Mouse (Mus musculus) myocyte (in vitro differentiated cells): ENCODE measurements around the gene Gm47969. TPM values are rescaled to one million over a fixed set of nuclear protein-coding genes. Genes with fewer than 3 reads are reported as not detected.

Experiments
- H3K27me3 ChIP-seq: one replicate; pipeline ENCODE4 v1.6.1; 2011; ENCODE audit not compliant: control insufficient read depth, insufficient read depth, insufficient read length
- H3K36me3 ChIP-seq: one replicate; pipeline ENCODE4 v1.6.1; 2011; ENCODE audit not compliant: control insufficient read depth, insufficient read depth
- H3K4me2 ChIP-seq: one replicate; pipeline ENCODE4 v1.6.1; 2011; ENCODE audit warnings: low read depth, control low read depth
- H3K4me3 ChIP-seq: one replicate; pipeline ENCODE4 v1.5.1; 2011; ENCODE audit warnings: mild to moderate bottlenecking, control low read depth, moderate library complexity
- H3K79me2 ChIP-seq: one replicate; pipeline ENCODE4 v1.6.1; 2011; ENCODE audit not compliant: control insufficient read depth, insufficient read depth
- H3ac ChIP-seq: one replicate; pipeline ENCODE4 v1.6.1; 2011; ENCODE audit not compliant: control insufficient read depth, insufficient read length
- CEBPB ChIP-seq: IDR thresholded peaks from 2 replicates; pipeline ENCODE4 v1.6.1; 2011; ENCODE audit warnings: mild to moderate bottlenecking, moderate library complexity; ENCODE audit not compliant: poor library complexity, insufficient read depth, severe bottlenecking
- E2F4 ChIP-seq: IDR thresholded peaks from one replicate; pipeline ENCODE4 v1.6.1; 2011; ENCODE audit warnings: mild to moderate bottlenecking, control low read depth, moderate library complexity; ENCODE audit not compliant: insufficient read depth
- MAX ChIP-seq: IDR thresholded peaks from one replicate; pipeline ENCODE4 v1.6.1; 2011; ENCODE audit warnings: low read depth, mild to moderate bottlenecking, control low read depth
- MYOD1 ChIP-seq, 3 experiments: IDR thresholded peaks; one replicate each; pipeline ENCODE4 v1.6.1; 2011; ENCODE audit warnings: control low read depth in 2 of 3, low read depth in 2 of 3, mild to moderate bottlenecking in 2 of 3, moderate library complexity in 1 of 3; ENCODE audit not compliant: insufficient read length in 2 of 3, control insufficient read depth in 1 of 3
- MYOG ChIP-seq, 3 experiments: IDR thresholded peaks; one replicate each; pipeline ENCODE4 v1.6.1; 2011; ENCODE audit warnings: control low read depth in 2 of 3, low read depth in 2 of 3, mild to moderate bottlenecking in 2 of 3; ENCODE audit not compliant: insufficient read length in 2 of 3, control insufficient read depth in 1 of 3, insufficient read depth in 1 of 3
- POLR2A ChIP-seq: IDR thresholded peaks from one replicate; pipeline ENCODE4 v1.6.1; 2011; ENCODE audit warnings: low read depth, mild to moderate bottlenecking, control low read depth, moderate library complexity; ENCODE audit not compliant: insufficient read length
- POLR2AphosphoS2 ChIP-seq: IDR thresholded peaks from one replicate; pipeline ENCODE4 v1.6.1; 2011; ENCODE audit warnings: low read depth, control low read depth; ENCODE audit not compliant: insufficient read length
- REST ChIP-seq: IDR thresholded peaks from one replicate; pipeline ENCODE4 v1.6.1; 2011; ENCODE audit warnings: mild to moderate bottlenecking, control low read depth, moderate library complexity; ENCODE audit not compliant: insufficient read depth, insufficient read length
- SRF ChIP-seq: IDR thresholded peaks from one replicate; pipeline ENCODE4 v1.6.1; 2011; ENCODE audit warnings: low read depth; ENCODE audit not compliant: control insufficient read depth, insufficient read length
- TCF12 ChIP-seq: IDR thresholded peaks from one replicate; pipeline ENCODE4 v1.6.1; 2011; ENCODE audit warnings: mild to moderate bottlenecking, control low read depth; ENCODE audit not compliant: poor library complexity, insufficient read depth, severe bottlenecking
- TCF3 ChIP-seq: IDR thresholded peaks from one replicate; pipeline ENCODE4 v1.6.1; 2011; ENCODE audit warnings: low read depth, control low read depth; ENCODE audit not compliant: insufficient read length
- USF1 ChIP-seq: IDR thresholded peaks from one replicate; pipeline ENCODE4 v1.6.1; 2011; ENCODE audit warnings: low read depth, mild to moderate bottlenecking, control low read depth, moderate library complexity
- polyA plus RNA-seq: library from polyadenylated mRNA; unstranded; fragments of >200 nt; fragmentation: generic; extraction: Trizol; gene quantifications from one replicate; pipeline ENCODE4 v1.2.1, GENCODE M21; 2012; ENCODE audit warnings: missing spikeins

The Gm47969 gene
- polyA plus RNA-seq, 1 experiment = not detected

DNA sequence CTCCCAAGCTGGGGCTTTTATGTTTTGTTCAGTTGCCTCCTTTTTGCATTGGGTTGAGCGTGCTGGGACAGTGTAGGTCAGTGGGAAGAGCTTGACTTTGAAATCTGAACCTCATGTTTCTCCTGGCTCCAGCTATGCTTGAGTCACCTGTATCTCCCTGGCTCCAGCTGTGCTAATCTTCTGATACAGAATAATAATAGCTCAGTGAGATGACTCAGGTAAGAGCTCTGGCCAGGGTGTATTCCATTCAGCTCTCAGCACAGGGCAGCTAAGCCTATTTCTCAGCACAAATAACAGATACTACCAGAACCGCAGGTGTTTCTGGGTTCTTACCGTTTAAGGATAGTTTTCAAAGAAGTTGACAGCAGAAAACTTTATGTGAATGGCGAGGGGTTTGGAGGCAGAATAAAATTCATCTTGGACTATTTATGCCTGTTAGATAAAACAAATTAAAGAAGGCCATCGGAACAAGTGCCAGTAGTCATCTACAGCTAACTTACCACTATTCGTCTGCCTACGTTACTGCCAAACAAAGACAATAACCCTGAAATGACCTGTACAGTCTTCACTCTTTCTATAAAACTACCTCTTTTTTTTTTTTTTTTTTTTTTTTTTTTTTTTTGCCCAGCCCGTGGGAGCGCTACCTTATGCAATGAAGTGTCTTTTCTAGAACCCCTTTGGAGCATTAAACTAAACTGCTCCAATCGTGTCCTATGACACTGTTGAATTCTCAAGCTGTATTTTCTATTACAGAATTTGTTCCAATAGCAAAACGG, 7.7 kb upstream of the Gm47969 start:
- H3ac ChIP-seq = no peak overlapping the region
- no peaks in the 10 kb centered on the region for H3K79me2 ChIP-seq
- no peak overlapping the region for H3K4me3 ChIP-seq
- H3K36me3 ChIP-seq = no peaks in the 10 kb centered on the region
- no peak for TF ChIP-seq CEBPB
- H3K27me3 ChIP-seq = peaks cover 6% of the 10 kb centered on the region
- no peak overlapping the region for H3K4me2 ChIP-seq

DNA sequence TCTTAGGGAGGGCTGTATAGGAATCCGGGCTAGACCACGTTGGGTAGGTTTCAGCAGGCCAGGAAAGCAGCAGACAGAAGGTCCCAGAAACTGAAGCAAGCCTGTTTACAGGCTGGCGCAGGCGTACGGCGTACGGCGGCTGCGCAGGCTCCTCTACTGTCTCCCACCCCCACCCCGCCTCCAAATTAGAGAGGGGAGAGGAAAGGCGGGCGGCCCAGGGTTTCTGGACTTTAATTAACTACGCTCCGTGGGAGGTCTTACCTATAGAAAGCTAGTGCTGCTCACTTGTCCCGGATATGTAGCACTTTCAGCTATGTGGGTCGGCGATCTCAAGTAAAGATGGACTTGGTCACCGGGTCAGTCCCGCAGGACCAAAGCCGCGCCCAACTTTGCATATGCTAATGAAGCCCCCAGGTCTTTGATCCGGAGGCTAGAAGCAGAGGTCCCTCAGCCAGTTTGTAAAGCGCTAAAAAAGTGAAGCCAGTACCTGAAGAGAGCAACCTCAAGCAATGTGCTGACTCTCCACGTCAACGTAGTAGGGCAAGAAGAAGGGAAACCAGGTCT, 6.5 kb upstream of the Gm47969 start, which contains the start of gene Slc19a3:
TSS of gene Slc19a3 (minus strand) at position 340 of the 564 bp plus-strand sequence.
- Histone ChIP-seq H3ac (no peak within 1 kb of the TSS), H3K4me2 (peak within 1 kb of the TSS; percentile 7), H3K79me2 (no peaks in the 10 kb centered on the region), H3K27me3 (peaks cover 10% of the 10 kb centered on the region), H3K4me3 (no peak within 1 kb of the TSS), H3K36me3 (no peaks in the 10 kb centered on the region)
- no peak for TF ChIP-seq MAX
- TF ChIP-seq SRF = no peak
- no peak for TF ChIP-seq CEBPB
- TF ChIP-seq TCF3 = no peak
- no peak for TF ChIP-seq MYOG (IDR thresholded peaks at IDR 0.05; ENCODE audit: control insufficient read depth in 1 of 3, insufficient read depth in 1 of 3, insufficient read length in 2 of 3, low read depth in 2 of 3)
- TF ChIP-seq MYOD1 (IDR thresholded peaks at IDR 0.05; ENCODE audit: control insufficient read depth in 1 of 3, insufficient read length in 2 of 3, low read depth in 2 of 3) = no peak
- TF ChIP-seq E2F4 = no peak
- TF ChIP-seq POLR2A = no peak
- TF ChIP-seq REST = no peak
- TF ChIP-seq USF1 = no peak
- TF ChIP-seq POLR2AphosphoS2 = no peak
- no peak for TF ChIP-seq TCF12

DNA sequence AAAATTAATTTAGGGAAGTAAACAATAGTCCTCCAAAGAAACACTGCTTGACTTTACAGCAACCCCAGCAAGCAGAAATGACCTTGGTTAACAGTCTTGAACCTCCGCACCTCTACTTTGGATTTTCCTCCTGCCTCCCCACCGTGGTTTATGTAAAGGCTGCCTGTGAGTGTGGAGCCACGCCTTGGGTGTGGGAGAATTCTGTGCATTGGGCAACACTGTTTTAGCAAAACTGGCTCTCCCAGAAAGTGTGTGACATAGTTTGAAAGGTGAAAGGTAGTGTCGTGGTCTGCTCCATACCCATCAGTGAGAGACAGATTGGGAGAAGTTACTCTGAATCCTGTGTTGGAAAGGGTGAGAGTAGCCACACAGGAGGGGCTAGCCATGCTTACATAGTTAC, 5.7 kb upstream of the Gm47969 start:
- Histone ChIP-seq H3ac (no peak overlapping the region), H3K79me2 (no peaks in the 10 kb centered on the region), H3K36me3 (no peaks in the 10 kb centered on the region), H3K4me2 (no peak overlapping the region), H3K27me3 (peaks cover 10% of the 10 kb centered on the region), H3K4me3 (no peak overlapping the region)
- no peak for TF ChIP-seq TCF3
- TF ChIP-seq POLR2AphosphoS2 = no peak
- no peak for TF ChIP-seq MYOG (IDR thresholded peaks at IDR 0.05; ENCODE audit: control insufficient read depth in 1 of 3, insufficient read depth in 1 of 3, insufficient read length in 2 of 3, low read depth in 2 of 3)
- no peak for TF ChIP-seq MAX
- TF ChIP-seq POLR2A = no peak
- TF ChIP-seq TCF12 = no peak
- TF ChIP-seq SRF = no peak
- TF ChIP-seq USF1 = no peak
- TF ChIP-seq MYOD1 (IDR thresholded peaks at IDR 0.05; ENCODE audit: control insufficient read depth in 1 of 3, insufficient read length in 2 of 3, low read depth in 2 of 3) = no peak
- TF ChIP-seq E2F4 = no peak
- no peak for TF ChIP-seq REST
- no peak for TF ChIP-seq CEBPB

DNA sequence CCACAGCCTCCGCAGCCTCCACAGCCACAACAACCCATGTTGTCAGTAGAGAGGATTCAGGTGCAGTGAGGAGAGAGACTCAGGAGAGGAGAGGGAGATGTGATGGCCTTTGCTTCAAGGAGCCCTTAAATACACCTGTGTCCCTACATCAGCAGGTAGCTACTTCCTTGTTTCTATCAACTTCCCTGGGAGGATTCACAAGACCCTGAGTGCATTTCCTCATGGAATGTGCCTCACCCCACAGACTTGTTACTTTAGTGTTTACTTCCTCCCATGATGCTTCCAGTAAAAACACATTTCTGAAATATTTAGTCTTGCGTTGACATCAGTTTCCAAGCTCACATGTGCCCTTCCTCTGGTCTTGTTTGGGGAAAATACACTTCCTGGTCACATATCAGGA, 2.4 kb upstream of the Gm47969 start, which contains the start of gene Krtap28-10:
TSS of gene Krtap28-10 (minus strand) at position 101 of the 400 bp plus-strand sequence.
- Histone ChIP-seq H3K79me2 (no peaks in the 10 kb centered on the region), H3ac (no peak within 1 kb of the TSS), H3K27me3 (peaks cover 10% of the 10 kb centered on the region), H3K4me3 (no peak within 1 kb of the TSS), H3K4me2 (no peak within 1 kb of the TSS), H3K36me3 (no peaks in the 10 kb centered on the region)
- no peak for TF ChIP-seq SRF
- TF ChIP-seq MYOG (IDR thresholded peaks at IDR 0.05; ENCODE audit: control insufficient read depth in 1 of 3, insufficient read depth in 1 of 3, insufficient read length in 2 of 3, low read depth in 2 of 3) = no peak
- TF ChIP-seq CEBPB = no peak
- TF ChIP-seq E2F4 = no peak
- TF ChIP-seq TCF12 = no peak
- no peak for TF ChIP-seq MAX
- no peak for TF ChIP-seq POLR2AphosphoS2
- TF ChIP-seq TCF3 = no peak
- TF ChIP-seq USF1 = no peak
- TF ChIP-seq REST = no peak
- no peak for TF ChIP-seq POLR2A
- TF ChIP-seq MYOD1 (IDR thresholded peaks at IDR 0.05; ENCODE audit: control insufficient read depth in 1 of 3, insufficient read length in 2 of 3, low read depth in 2 of 3) = no peak
